Mouse (Mus musculus) testis, adult 2 months (tissue): ENCODE results near the gene Tsc1. TPM values are rescaled to one million over a fixed set of nuclear protein-coding genes. Genes with fewer than 3 reads are reported as not detected.

Source experiments
- H3K27ac ChIP-seq: fragments of 200-500 bp; 2 replicates; pipeline ENCODE4 v1.5.1; 2012; ENCODE audit warnings: low read depth, low read length; ENCODE audit not compliant: control insufficient read depth, insufficient read depth
- H3K27me3 ChIP-seq: fragments of 200-500 bp; 2 replicates; pipeline ENCODE4 v1.6.1; 2012; ENCODE audit warnings: mild to moderate bottlenecking, low read length, moderate library complexity; ENCODE audit not compliant: control insufficient read depth, insufficient read depth
- H3K36me3 ChIP-seq: fragments of 200-500 bp; 2 replicates; pipeline ENCODE4 v1.6.1; 2012; ENCODE audit warnings: mild to moderate bottlenecking, low read length; ENCODE audit not compliant: control insufficient read depth, insufficient read depth
- H3K4me1 ChIP-seq: fragments of 200-500 bp; 2 replicates; pipeline ENCODE4 v1.6.1; 2012; ENCODE audit warnings: low read length; ENCODE audit not compliant: control insufficient read depth, insufficient read depth
- H3K4me3 ChIP-seq: fragments of 200-500 bp; 2 replicates; pipeline ENCODE4 v1.5.1; 2012; ENCODE audit warnings: low read depth, mild to moderate bottlenecking, low read length, moderate library complexity, mixed read lengths; ENCODE audit not compliant: control insufficient read depth
- CTCF ChIP-seq: fragments of 200-500 bp; IDR thresholded peaks from 2 replicates; pipeline ENCODE4 v1.5.1; 2012; ENCODE audit warnings: low read depth, mild to moderate bottlenecking, inconsistent platforms, low read length, moderate library complexity; ENCODE audit not compliant: control insufficient read depth, insufficient read depth, insufficient replicate concordance
- POLR2A ChIP-seq: fragments of 200-500 bp; IDR thresholded peaks from 2 replicates; pipeline ENCODE4 v1.6.1; 2012; ENCODE audit warnings: low read depth, mild to moderate bottlenecking, inconsistent platforms, low read length, moderate library complexity; ENCODE audit not compliant: control insufficient read depth
- polyA plus RNA-seq: library from polyadenylated mRNA; depleted of rRNA; stranded (reverse); fragments of >200 nt; gene quantifications from 2 replicates; pipeline ENCODE4 v1.2.3, GENCODE M21; 2012

Tsc1 gene
- polyA plus RNA-seq, 1 experiment = 21.6 TPM

- TF ChIP-seq POLR2A (no peak), CTCF (no peak)
- no peak overlapping the region for H3K27ac ChIP-seq
- H3K4me1 ChIP-seq = peaks cover 2% of the 10 kb centered on the region
- H3K4me3 ChIP-seq = no peak overlapping the region
- no peaks in the 10 kb centered on the region for H3K27me3 ChIP-seq
- no peaks in the 10 kb centered on the region for H3K36me3 ChIP-seq
These were observed 31.2 kb upstream of the Tsc1 start for GRCm38 (mm10) chr2:28609851-28610250.

- TF ChIP-seq POLR2A (no peak), CTCF (no peak)
- Histone ChIP-seq H3K27ac (no peak overlapping the region), H3K4me1 (peaks cover 2% of the 10 kb centered on the region), H3K27me3 (no peaks in the 10 kb centered on the region), H3K36me3 (no peaks in the 10 kb centered on the region), H3K4me3 (no peak overlapping the region)
These were observed 30.2 kb upstream of the Tsc1 start for GRCm38 (mm10) chr2:28610716-28611406.

GRCm38 (mm10) chr2:28611407-28611787, 29.6 kb upstream of the Tsc1 start:
- Histone ChIP-seq H3K27me3 (no peaks in the 10 kb centered on the region), H3K4me3 (no peak overlapping the region), H3K36me3 (no peaks in the 10 kb centered on the region), H3K4me1 (peaks cover 2% of the 10 kb centered on the region), H3K27ac (no peak overlapping the region)
- TF ChIP-seq CTCF = no peak
- no peak for TF ChIP-seq POLR2A

GRCm38 (mm10) chr2:28612436-28613063, 28.5 kb upstream of the Tsc1 start:
- Histone ChIP-seq H3K27me3 (no peaks in the 10 kb centered on the region), H3K27ac (no peak overlapping the region), H3K4me3 (no peak overlapping the region), H3K36me3 (no peaks in the 10 kb centered on the region), H3K4me1 (peaks cover 2% of the 10 kb centered on the region)
- TF ChIP-seq CTCF = no peak
- no peak for TF ChIP-seq POLR2A

- Histone ChIP-seq H3K27ac (no peak overlapping the region), H3K27me3 (no peaks in the 10 kb centered on the region), H3K4me3 (no peak overlapping the region), H3K4me1 (peaks cover 2% of the 10 kb centered on the region), H3K36me3 (no peaks in the 10 kb centered on the region)
- TF ChIP-seq POLR2A = no peak
- no peak for TF ChIP-seq CTCF
These were observed 27.4 kb upstream of the Tsc1 start for GRCm38 (mm10) chr2:28613599-28613998.

GRCm38 (mm10) chr2:28616358-28616757, 24.7 kb upstream of the Tsc1 start:
- no peak overlapping the region for H3K27ac ChIP-seq
- H3K4me1 ChIP-seq = peaks cover 2% of the 10 kb centered on the region
- no peak overlapping the region for H3K4me3 ChIP-seq
- TF ChIP-seq POLR2A (no peak), CTCF (peak; percentile 19; the same call in 1 of the 2 replicates)
- no peaks in the 10 kb centered on the region for H3K27me3 ChIP-seq
- H3K36me3 ChIP-seq = no peaks in the 10 kb centered on the region

- no peaks in the 10 kb centered on the region for H3K36me3 ChIP-seq
- no peak overlapping the region for H3K4me3 ChIP-seq
- H3K27ac ChIP-seq = no peak overlapping the region
- H3K4me1 ChIP-seq = no peaks in the 10 kb centered on the region; the same call in 1 of the 2 replicates
- no peak for TF ChIP-seq POLR2A
- no peak for TF ChIP-seq CTCF
- H3K27me3 ChIP-seq = no peaks in the 10 kb centered on the region
These were observed 24.2 kb upstream of the Tsc1 start for GRCm38 (mm10) chr2:28616874-28617273.
